Mouse (Mus musculus) liver, embryonic 15.5 days (tissue): ENCODE data around the gene Prox1. TPM values are rescaled to one million over a fixed set of nuclear protein-coding genes. Genes with fewer than 3 reads are reported as not detected.

Experiments
- ATAC-seq: fragments of 200-750 bp; cut with Nextera tagmentation; 2 replicates; pipeline ENCODE4 v1.8.0; 2017; ENCODE audit warnings: moderate number of reproducible peaks, mild to moderate bottlenecking, moderate library complexity; ENCODE audit not compliant: insufficient read depth
- H3K27ac ChIP-seq: fragments of 300-500 bp; sonication (generic); replicated peaks from 2 replicates; pipeline ENCODE4 v1.5.1; 2015; ENCODE audit warnings: mild to moderate bottlenecking, inconsistent platforms
- H3K27me3 ChIP-seq: fragments of 300-500 bp; sonication (generic); 2 replicates; pipeline ENCODE4 v1.6.1; 2015; ENCODE audit warnings: mild to moderate bottlenecking, inconsistent platforms
- H3K36me3 ChIP-seq: fragments of 300-500 bp; sonication (generic); replicated peaks from 2 replicates; pipeline ENCODE4 v1.6.1; 2015; ENCODE audit warnings: moderate library complexity, mild to moderate bottlenecking, inconsistent platforms
- H3K4me1 ChIP-seq: fragments of 300-500 bp; sonication (generic); replicated peaks from 2 replicates; pipeline ENCODE4 v1.6.1; 2015; ENCODE audit warnings: inconsistent platforms
- H3K4me2 ChIP-seq: fragments of 300-500 bp; sonication (generic); 2 replicates; pipeline ENCODE4 v1.6.1; 2015; ENCODE audit warnings: moderate library complexity, mild to moderate bottlenecking, inconsistent platforms
- H3K4me3 ChIP-seq: fragments of 300-500 bp; sonication (generic); replicated peaks from 2 replicates; pipeline ENCODE4 v1.5.1; 2015; ENCODE audit warnings: mild to moderate bottlenecking, inconsistent platforms
- H3K9ac ChIP-seq: fragments of 300-500 bp; sonication (generic); 2 replicates; pipeline ENCODE4 v1.6.1; 2015; ENCODE audit warnings: moderate library complexity, mild to moderate bottlenecking, inconsistent platforms
- H3K9me3 ChIP-seq: fragments of 300-500 bp; sonication (generic); replicated peaks from 2 replicates; pipeline ENCODE4 v1.6.1; 2016; ENCODE audit warnings: inconsistent platforms
- WGBS: fragments of 180-500 bp; shearing (Covaris S2); methylation state at CpG from one replicate; pipeline ENCODE4 v1.1.7; 2015; ENCODE audit warnings: mixed read lengths; ENCODE audit not compliant: insufficient replicate concordance; 5-methylcytosine and 5-hydroxymethylcytosine counted together
- polyA plus RNA-seq: library from polyadenylated mRNA; unstranded; fragments of >200 nt; fragmentation: Nextera tagmentation; extraction: Ambion mirVana; gene quantifications from 2 replicates; pipeline ENCODE4 v1.2.1, GENCODE M21; 2015

Gene Prox1
- polyA plus RNA-seq, 1 experiment from 2014 or later, result 5.2 TPM

GRCm38 (mm10) chr1:190124961-190125739, 45.4 kb downstream of the Prox1 start:
- no peak overlapping the region for H3K9ac ChIP-seq
- WGBS, result 41% methylated on average over 14 of the region's 14 CpGs
- H3K4me1 ChIP-seq, result peaks cover 16% of the 10 kb centered on the region; the same call in 1 of the 2 replicates
- H3K36me3 ChIP-seq, result 0 out of 2 replicates have a peak, but pooled peaks cover 3% of the 10 kb centered on the region
- no peak overlapping the region for H3K4me3 ChIP-seq
- H3K27me3 ChIP-seq, result no peaks in the 10 kb centered on the region
- ATAC-seq, result peak; percentile 53
- peak overlapping the region; percentile 38; the same call in 1 of the 2 replicates for H3K27ac ChIP-seq
- H3K4me2 ChIP-seq, result no peak overlapping the region
- no peaks in the 10 kb centered on the region for H3K9me3 ChIP-seq

- Histone ChIP-seq H3K27me3 (no peaks in the 10 kb centered on the region), H3K27ac (no peak overlapping the region), H3K9ac (no peak overlapping the region), H3K36me3 (0 out of 2 replicates have a peak, but pooled peaks cover 3% of the 10 kb centered on the region), H3K4me3 (no peak overlapping the region), H3K4me1 (peaks cover 16% of the 10 kb centered on the region; the same call in 1 of the 2 replicates), H3K4me2 (no peak overlapping the region), H3K9me3 (no peaks in the 10 kb centered on the region)
- no peak for ATAC-seq
- WGBS, result 74% methylated on average over 13 of the region's 13 CpGs
Measured at GRCm38 (mm10) chr1:190123404-190123803, 47.1 kb downstream of the Prox1 start.

- no peak overlapping the region for H3K9ac ChIP-seq
- H3K36me3 ChIP-seq, result peaks cover 3% of the 10 kb centered on the region; the same call in 1 of the 2 replicates
- H3K4me3 ChIP-seq, result no peak overlapping the region
- H3K27me3 ChIP-seq, result no peaks in the 10 kb centered on the region
- no peaks in the 10 kb centered on the region; the same call in 1 of the 2 replicates for H3K4me1 ChIP-seq
- ATAC-seq, result no peak
- no peak overlapping the region for H3K27ac ChIP-seq
- H3K9me3 ChIP-seq, result no peaks in the 10 kb centered on the region
- H3K4me2 ChIP-seq, result no peak overlapping the region
- WGBS, result 56% methylated on average over 1 of the region's 1 CpGs
Measured at GRCm38 (mm10) chr1:190115985-190116384, 54.5 kb downstream of the Prox1 start.

- Histone ChIP-seq H3K27me3 (no peaks in the 10 kb centered on the region), H3K4me2 (no peak overlapping the region), H3K36me3 (peaks cover 3% of the 10 kb centered on the region; the same call in 1 of the 2 replicates), H3K27ac (no peak overlapping the region), H3K9me3 (no peaks in the 10 kb centered on the region; the same call in 1 of the 2 replicates), H3K9ac (no peak overlapping the region), H3K4me1 (no peaks in the 10 kb centered on the region; the same call in 1 of the 2 replicates), H3K4me3 (no peak overlapping the region)
- ATAC-seq, result no peak
- WGBS, result 47% methylated on average over 6 of the region's 6 CpGs
Measured at GRCm38 (mm10) chr1:190111741-190112140, 58.8 kb downstream of the Prox1 start.

- Histone ChIP-seq H3K4me3 (no peak overlapping the region), H3K9me3 (no peaks in the 10 kb centered on the region; the same call in 1 of the 2 replicates), H3K9ac (no peak overlapping the region), H3K4me2 (no peak overlapping the region), H3K36me3 (no peaks in the 10 kb centered on the region), H3K27me3 (no peaks in the 10 kb centered on the region), H3K4me1 (no peaks in the 10 kb centered on the region), H3K27ac (no peak overlapping the region)
- 56% methylated on average over 1 of the region's 1 CpGs for WGBS
- no peak for ATAC-seq
Measured at GRCm38 (mm10) chr1:190107587-190107986, 62.9 kb downstream of the Prox1 start.

- 38% methylated on average over 16 of the region's 16 CpGs for WGBS
- no peak overlapping the region for H3K4me2 ChIP-seq
Measured at GRCm38 (mm10) chr1:190106674-190107420, 63.7 kb downstream of the Prox1 start.

GRCm38 (mm10) chr1:190106060-190106459, 64.5 kb downstream of the Prox1 start:
- no peak for ATAC-seq

More at GRCm38 (mm10) chr1:190106674-190107420, 63.7 kb downstream of the Prox1 start:
- peak; percentile 84 for ATAC-seq
- Histone ChIP-seq H3K27ac (peak overlapping the region; percentile 78), H3K27me3 (no peaks in the 10 kb centered on the region), H3K36me3 (no peaks in the 10 kb centered on the region), H3K9me3 (no peaks in the 10 kb centered on the region; the same call in 1 of the 2 replicates), H3K9ac (no peak overlapping the region), H3K4me3 (no peak overlapping the region), H3K4me1 (no peaks in the 10 kb centered on the region)

GRCm38 (mm10) chr1:190093326-190093725, 77.2 kb downstream of the Prox1 start:
- H3K27ac ChIP-seq, result no peak overlapping the region
- H3K36me3 ChIP-seq, result no peaks in the 10 kb centered on the region
- ATAC-seq, result no peak
- H3K4me3 ChIP-seq, result no peak overlapping the region
- H3K4me2 ChIP-seq, result no peak overlapping the region
- H3K4me1 ChIP-seq, result no peaks in the 10 kb centered on the region
- no peaks in the 10 kb centered on the region for H3K27me3 ChIP-seq
- H3K9me3 ChIP-seq, result no peaks in the 10 kb centered on the region
- 62% methylated on average over 9 of the region's 9 CpGs for WGBS
- H3K9ac ChIP-seq, result no peak overlapping the region

More at GRCm38 (mm10) chr1:190106060-190106459, 64.5 kb downstream of the Prox1 start:
- Histone ChIP-seq H3K36me3 (no peaks in the 10 kb centered on the region), H3K4me2 (no peak overlapping the region), H3K27ac (peak overlapping the region; percentile 78), H3K4me1 (no peaks in the 10 kb centered on the region), H3K4me3 (no peak overlapping the region), H3K9me3 (no peaks in the 10 kb centered on the region; the same call in 1 of the 2 replicates), H3K9ac (no peak overlapping the region), H3K27me3 (no peaks in the 10 kb centered on the region)
- 57% methylated on average over 5 of the region's 5 CpGs for WGBS

GRCm38 (mm10) chr1:190092076-190092475, 78.4 kb downstream of the Prox1 start:
- Histone ChIP-seq H3K4me3 (no peak overlapping the region), H3K4me1 (no peaks in the 10 kb centered on the region), H3K27me3 (no peaks in the 10 kb centered on the region), H3K27ac (no peak overlapping the region), H3K9me3 (no peaks in the 10 kb centered on the region), H3K36me3 (no peaks in the 10 kb centered on the region), H3K9ac (no peak overlapping the region), H3K4me2 (no peak overlapping the region)
- ATAC-seq, result no peak
- 69% methylated on average over 7 of the region's 7 CpGs for WGBS

- WGBS, result 35% methylated on average over 2 of the region's 2 CpGs
- Histone ChIP-seq H3K4me3 (no peak overlapping the region), H3K4me1 (no peaks in the 10 kb centered on the region), H3K4me2 (no peak overlapping the region), H3K9me3 (no peaks in the 10 kb centered on the region), H3K9ac (no peak overlapping the region), H3K27ac (no peak overlapping the region), H3K27me3 (no peaks in the 10 kb centered on the region), H3K36me3 (no peaks in the 10 kb centered on the region)
- ATAC-seq, result no peak
Measured at GRCm38 (mm10) chr1:190088929-190089328, 81.6 kb downstream of the Prox1 start.

GRCm38 (mm10) chr1:190085703-190086102, 84.8 kb downstream of the Prox1 start:
- H3K4me3 ChIP-seq, result no peak overlapping the region
- 68% methylated on average over 7 of the region's 7 CpGs for WGBS

More at GRCm38 (mm10) chr1:190085703-190086102, 84.8 kb downstream of the Prox1 start:
- Histone ChIP-seq H3K36me3 (no peaks in the 10 kb centered on the region), H3K4me2 (no peak overlapping the region), H3K9me3 (no peaks in the 10 kb centered on the region), H3K9ac (no peak overlapping the region), H3K27ac (no peak overlapping the region), H3K27me3 (no peaks in the 10 kb centered on the region), H3K4me1 (peaks cover 3% of the 10 kb centered on the region; the same call in 1 of the 2 replicates)
- no peak for ATAC-seq
